ENCODE assay signal across 8 mouse cellular contexts in the genomic region with DNA sequence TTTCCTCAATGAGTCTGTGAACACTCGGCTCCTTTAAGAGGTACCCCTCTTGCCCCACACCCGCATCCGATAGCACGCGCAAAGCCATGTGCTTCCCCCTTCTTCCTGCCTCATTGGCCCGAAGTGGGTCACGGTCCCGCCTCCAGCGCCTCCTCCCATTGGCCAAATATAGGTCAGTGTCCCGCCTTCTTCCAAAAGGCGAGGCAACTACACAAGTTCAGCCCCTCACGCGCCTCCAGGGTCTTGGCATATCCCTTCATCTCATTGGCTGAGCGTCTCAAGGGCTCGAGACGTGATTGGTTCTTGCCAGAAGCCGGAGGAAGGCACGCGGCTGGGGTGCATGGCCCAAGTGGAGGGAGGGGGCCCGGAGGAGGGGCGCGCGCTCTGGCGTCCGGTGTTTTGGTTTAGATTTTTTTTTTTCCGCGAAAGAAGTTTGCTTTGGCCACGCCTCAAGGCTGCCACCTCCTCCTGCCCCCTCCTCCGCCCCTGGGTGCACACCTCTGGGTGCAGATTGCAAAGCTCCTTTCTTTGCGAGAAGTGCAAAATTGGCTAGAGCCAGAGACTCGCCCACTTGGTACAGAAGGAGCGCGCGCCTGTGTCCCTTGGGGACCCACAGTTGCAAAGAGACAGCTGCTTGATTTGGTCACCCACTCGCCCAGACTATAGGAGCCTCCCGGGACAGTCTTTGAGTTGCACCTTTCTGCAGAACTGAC. TPM values are rescaled to one million over a fixed set of nuclear protein-coding genes. Genes with fewer than 3 reads are reported as not detected.
DNase-seq lines count a peak whose midpoint lies in the region; ATAC-seq and TF ChIP-seq lines count a peak whose summit lies in the region.

Gene Dbp, plus strand, starts transcription at position 359 of the 713 bp plus-strand sequence.

- H3K27ac ChIP-seq in ES-Bruce4 (ENCODE audit: insufficient read depth, low read length) = no peak within 1 kb of the TSS
- H3K27ac ChIP-seq in forebrain, embryonic 14.5 days (ENCODE audit: low read depth, low read length) = peak within 1 kb of the TSS; percentile 82

- intact Hi-C loops in heart, postnatal 14 days (cut with DNase I) = loop anchor here (5.0 kb wide), 1 partner anchor 243 kb away; no protein-coding TSS in a partner anchor

- TF ChIP-seq EP300 in ES-Bruce4 (IDR thresholded peaks at IDR 0.05; ENCODE audit: insufficient read depth, low read depth, low read length) = no peak

- peak; percentile 86 for ATAC-seq in forebrain, embryonic 14.5 days
- peak; percentile 80 for ATAC-seq in neutrophil, adult 5-6 weeks (ENCODE audit: extremely low read depth, insufficient number of reproducible peaks, low FRiP score, poor library complexity, severe bottlenecking)

- TF ChIP-seq CTCF in ES-Bruce4 (IDR thresholded peaks at IDR 0.05; ENCODE audit: low read depth, low read length) = no peak
- no peak for TF ChIP-seq CTCF in lung, adult 2 months (IDR thresholded peaks at IDR 0.05; ENCODE audit: insufficient read depth, low read length)

- no peak for TF ChIP-seq POLR2A in ES-Bruce4 (IDR thresholded peaks at IDR 0.05; ENCODE audit: insufficient read depth, low read length)
- peak; percentile 85; the same call in 1 of the 2 replicates for TF ChIP-seq POLR2A in lung, adult 2 months (IDR thresholded peaks at IDR 0.05; ENCODE audit: borderline replicate concordance, extremely low read depth, low read depth, low read length)

- peak within 1 kb of the TSS; percentile 66 for H3K4me3 ChIP-seq in ES-Bruce4 (ENCODE audit: low read depth, low read length)
- H3K4me3 ChIP-seq in forebrain, embryonic 14.5 days (ENCODE audit: low read depth, low read length) = peak within 1 kb of the TSS; percentile 52
- H3K4me3 ChIP-seq in lung, adult 2 months (replicated peaks; ENCODE audit: extremely low read depth, low read depth, low read length) = peak within 1 kb of the TSS; percentile 82

- H3K27me3 ChIP-seq in ES-Bruce4 (ENCODE audit: control insufficient read depth, insufficient read depth, low read length, poor library complexity, severe bottlenecking) = peaks cover under 1% of the 10 kb centered on the region; the same call in 1 of the 2 replicates
- 0 out of 2 replicates have a peak, but pooled peaks cover 4% of the 10 kb centered on the region for H3K27me3 ChIP-seq in forebrain, embryonic 14.5 days (replicated peaks; ENCODE audit: control insufficient read depth, insufficient read depth, low read length)

- H3K36me3 ChIP-seq in ES-Bruce4 (ENCODE audit: control insufficient read depth, insufficient read depth, low read length, poor library complexity, severe bottlenecking) = no peaks in the 10 kb centered on the region
- H3K36me3 ChIP-seq in forebrain, embryonic 14.5 days (ENCODE audit: control insufficient read depth, insufficient read depth, low read length) = peaks cover 4% of the 10 kb centered on the region; the same call in 1 of the 2 replicates

- DNase-seq in cerebellum, adult 11 months = peak; percentile 99
- peak; percentile 100 for DNase-seq in forebrain, embryonic 14.5 days (ENCODE audit: low spot score)
- peak; percentile 97 to 98 for DNase-seq in heart, postnatal 14 days
- peak; percentile 100 for DNase-seq in layer of hippocampus, adult 18-20 months (ENCODE audit: low spot score in 2 of 2)
- DNase-seq in lung, adult 2 months = peak; percentile 98
- DNase-seq in thymus, adult 18-20 months = peak; percentile 99 to 100

- WGBS in forebrain, embryonic 14.5 days = 0% methylated on average over 36 of the region's 36 CpGs
- under 1% methylated on average over 36 of the region's 36 CpGs for WGBS in lung, adult 2 months

- H3K4me2 ChIP-seq in forebrain, embryonic 14.5 days (ENCODE audit: low read length) = peak within 1 kb of the TSS; percentile 98

- peaks cover 10% of the 10 kb centered on the region for H3K4me1 ChIP-seq in ES-Bruce4 (ENCODE audit: control insufficient read depth, insufficient read depth, low read length)
- peaks cover 46% of the 10 kb centered on the region for H3K4me1 ChIP-seq in forebrain, embryonic 14.5 days (ENCODE audit: control insufficient read depth, insufficient read depth, low read length)
- H3K4me1 ChIP-seq in lung, adult 2 months (ENCODE audit: control insufficient read depth, insufficient read depth, low read length) = peaks cover 14% of the 10 kb centered on the region

- H3K9me3 ChIP-seq in ES-Bruce4 (replicated peaks; ENCODE audit: control insufficient read depth, insufficient read depth, low read length, poor library complexity, severe bottlenecking) = no peaks in the 10 kb centered on the region
- H3K9me3 ChIP-seq in forebrain, embryonic 14.5 days (replicated peaks; ENCODE audit: control insufficient read depth, low read length) = no peaks in the 10 kb centered on the region

- H3K9ac ChIP-seq in ES-Bruce4 (ENCODE audit: low read depth, poor library complexity, severe bottlenecking) = peak within 1 kb of the TSS; percentile 86
- H3K9ac ChIP-seq in forebrain, embryonic 14.5 days (ENCODE audit: low read length) = peak within 1 kb of the TSS; percentile 75

RNA-seq across cellular contexts. Expression of gene Dbp, which starts in this region (rescaled TPM):
- polyA plus RNA-seq in ES-Bruce4 (2011; ENCODE audit: insufficient read depth, insufficient read length, low read depth, missing spikeins) = 6.7 and 6.9 TPM in 2 replicates
- 3.6 and 3.7 TPM in 2 replicates for polyA plus RNA-seq in forebrain, embryonic 14.5 days (2014; fragmentation: Nextera tagmentation; extraction: Ambion mirVana)
- 10 to 100 TPM; 24.7 to 27.1 TPM for total RNA-seq in heart, postnatal 14 days (2021)
- total RNA-seq in layer of hippocampus, adult 18-20 months (2021) = 10 to 100 TPM; 47.6 to 50.2 TPM
- 43.1 and 133 TPM in 2 replicates for polyA plus RNA-seq in lung, adult 2 months (2012; rRNA removed)
- 12.1 and 18.4 TPM in 2 replicates for total RNA-seq in neutrophil, adult 5-6 weeks (2017)
